Mouse (Mus musculus) duodenum, adult 2 months (tissue): ENCODE data around the gene Ceacam9. TPM values are rescaled to one million over a fixed set of nuclear protein-coding genes. Genes with fewer than 3 reads are reported as not detected.

ENCODE experiments used
- polyA plus RNA-seq: library from polyadenylated mRNA; depleted of rRNA; stranded (reverse); fragments of >200 nt; gene quantifications from 2 replicates; pipeline ENCODE4 v1.2.3, GENCODE M21; 2012; ENCODE audit warnings: low replicate concordance; rRNA removed

The Ceacam9 gene
- polyA plus RNA-seq, result not detected in 2 replicates

DNA sequence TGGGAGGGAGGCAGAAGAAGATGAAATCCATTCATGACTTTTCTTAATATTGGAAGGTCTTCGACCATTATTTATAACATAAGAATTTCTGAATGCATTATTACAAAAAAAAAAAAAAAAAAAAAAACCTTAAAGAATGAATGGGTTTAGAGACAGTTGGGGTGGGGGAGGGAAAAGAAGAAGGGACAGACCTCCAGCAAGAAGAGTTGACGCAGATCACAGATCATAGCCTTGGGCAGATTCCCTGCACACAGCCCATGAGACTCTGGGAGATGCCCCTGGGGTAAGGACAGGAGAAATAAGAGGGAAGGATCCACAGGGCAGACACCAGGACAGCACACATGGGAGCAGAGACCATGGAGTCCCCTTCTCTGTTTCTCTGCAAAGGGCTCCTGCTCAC, at the start of gene Ceacam9:
Ceacam9 (plus strand) TSS at position 301 of the 400 bp plus-strand sequence.

DNA sequence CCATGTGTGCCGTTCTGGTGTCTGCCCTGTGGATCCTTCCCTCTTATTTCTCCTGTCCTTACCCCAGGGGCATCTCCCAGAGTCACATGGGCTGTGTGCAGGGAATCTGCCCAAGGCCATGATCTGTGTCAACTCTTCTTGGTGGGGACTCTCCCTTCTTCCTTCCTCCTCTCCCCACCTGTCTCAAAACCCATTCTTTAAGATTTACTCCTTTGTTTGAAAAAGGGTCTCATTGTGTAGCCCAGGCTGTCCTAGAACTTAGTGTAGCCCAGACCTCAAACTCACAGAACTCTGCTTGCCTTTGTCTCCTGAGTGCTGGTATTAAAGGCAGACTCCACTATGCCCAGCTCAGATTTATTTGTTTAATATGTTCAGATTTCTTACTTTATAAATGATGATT, 46.1 kb upstream of the Ceacam9 start, which contains the start of gene Ceacam15:
Ceacam15 (minus strand) TSS at position 101 of the 400 bp plus-strand sequence.

DNA sequence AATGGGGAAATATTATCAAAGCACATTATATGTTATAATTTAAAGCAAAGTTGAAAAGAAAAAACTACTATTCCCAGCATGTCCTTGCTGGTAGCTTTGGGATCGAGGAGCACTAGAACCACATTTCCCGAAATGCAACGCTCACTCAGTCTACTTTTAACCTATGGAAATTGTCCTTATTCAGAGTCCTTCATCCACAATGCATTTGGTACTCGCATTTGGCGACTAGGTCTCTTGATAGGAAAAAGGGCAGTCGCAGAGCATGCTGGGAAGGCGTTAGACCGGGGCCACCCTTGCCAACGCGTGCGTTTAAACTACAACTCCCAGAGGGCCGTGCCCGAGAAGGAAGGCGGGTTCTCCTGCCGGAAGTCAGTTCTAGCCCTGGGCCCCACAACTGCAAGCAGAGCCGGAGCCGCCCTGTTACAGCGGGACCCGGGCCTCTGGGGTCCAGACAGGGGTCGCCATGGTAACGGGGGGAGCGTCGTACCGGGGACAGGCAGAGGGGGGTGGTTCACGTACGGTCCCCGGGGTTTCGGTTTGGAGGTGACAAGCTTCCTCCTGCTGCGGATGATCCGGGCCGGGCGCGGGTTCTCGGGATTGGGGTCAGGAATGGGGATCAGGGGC, 16.5 kb downstream of the Ceacam9 start, which contains the start of gene Ap2s1:
Ap2s1 (plus strand) TSS at position 338 of the 624 bp plus-strand sequence.

Other genes starting within 250 kb of the Ceacam9 start
- 0.11 TPM in 1 of 2 replicates, not detected in the other for gene Npas1, start 244.2 kb upstream of the Ceacam9 start, polyA plus RNA-seq
- gene Arhgap35, start 106.9 kb upstream of the Ceacam9 start, polyA plus RNA-seq, result 4.5 and 5.6 TPM in 2 replicates
- gene Ceacam15, start 46.2 kb upstream of the Ceacam9 start, polyA plus RNA-seq, result not detected in 2 replicates
- 344 and 546 TPM in 2 replicates for gene Ap2s1, start 16.5 kb downstream of the Ceacam9 start, polyA plus RNA-seq
- 42.4 and 92.4 TPM in 2 replicates for gene Slc1a5, start 59.4 kb downstream of the Ceacam9 start, polyA plus RNA-seq
- 80.9 and 82.2 TPM in 2 replicates for gene Strn4, start 94.0 kb downstream of the Ceacam9 start, polyA plus RNA-seq
- gene Fkrp, start 94.8 kb downstream of the Ceacam9 start, polyA plus RNA-seq, result 17.8 and 22.8 TPM in 2 replicates
- gene Prkd2, start 121.0 kb downstream of the Ceacam9 start, polyA plus RNA-seq, result 32.0 and 33.9 TPM in 2 replicates
- gene Dact3, start 153.4 kb downstream of the Ceacam9 start, polyA plus RNA-seq, result 31.7 and 37.6 TPM in 2 replicates
- gene Gng8, start 169.9 kb downstream of the Ceacam9 start, polyA plus RNA-seq, result 2.0 and 3.0 TPM in 2 replicates
- gene Ptgir, start 184.6 kb downstream of the Ceacam9 start, polyA plus RNA-seq, result 1.3 and 1.9 TPM in 2 replicates
- gene Calm3, start 202.2 kb downstream of the Ceacam9 start, polyA plus RNA-seq, result 334 and 532 TPM in 2 replicates
- gene Pnmal2, start 222.8 kb downstream of the Ceacam9 start, polyA plus RNA-seq, result 1.5 and 2.1 TPM in 2 replicates
- gene Pnmal1, start 237.8 kb downstream of the Ceacam9 start, polyA plus RNA-seq, result 0.06 TPM in 2 replicates